Mouse (Mus musculus): ENCODE measurements around the gene Tspan31.

DNA sequence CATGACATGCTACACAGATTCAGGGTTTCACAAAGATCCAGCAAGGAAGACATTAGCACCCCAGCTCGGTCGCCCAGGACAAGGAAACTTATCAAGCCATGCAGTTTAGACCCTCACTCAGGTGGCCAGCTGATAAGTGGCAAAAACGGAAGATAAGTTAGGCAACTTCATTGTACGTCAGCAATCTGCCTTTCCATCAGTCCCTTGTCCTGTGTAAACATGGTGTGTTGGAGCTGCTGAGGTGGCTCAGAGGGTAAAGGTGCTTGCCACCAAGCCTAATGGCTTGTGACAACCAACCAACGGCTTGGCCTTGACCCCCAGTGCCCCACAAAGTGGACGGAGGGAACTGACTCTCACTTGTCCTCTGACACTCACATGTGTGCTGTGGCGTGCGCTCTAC, 30.4 kb upstream of the Tspan31 start:
- TF ChIP-seq EP300 (IDR thresholded peaks at IDR 0.05; ENCODE audit: low read depth): no peak
- TF ChIP-seq CTCF (IDR thresholded peaks at IDR 0.05; ENCODE audit: low read depth): no peak
